Mouse (Mus musculus): ENCODE data around the gene Tbx21. TPM values are rescaled to one million over a fixed set of nuclear protein-coding genes. Genes with fewer than 3 reads are reported as not detected.

Tbx21 gene
- total RNA-seq, 2 experiments from 2014 or later = 0.13 TPM; not detected in 1

GRCm38 (mm10) chr11:97050216-97050943 lies 64.8 kb downstream of the Tbx21 start, which contains the start of gene Osbpl7:
Gene Osbpl7, plus strand, starts transcription at chr11:97050628.
- peak; percentile 64 to 78 for DNase-seq (ENCODE audit: low spot score in 2 of 2)
- intact Hi-C loops (cut with DNase I) = no loop called here

GRCm38 (mm10) chr11:97049492-97050085 lies 65.5 kb downstream of the Tbx21 start:
- DNase-seq (ENCODE audit: low spot score in 2 of 2) = no peak
- intact Hi-C loops (cut with DNase I) = no loop called here

- no peak for DNase-seq (ENCODE audit: low spot score in 2 of 2)
- intact Hi-C loops (cut with DNase I) = no loop called here
Observed at GRCm38 (mm10) chr11:97048090-97048650, 67.0 kb downstream of the Tbx21 start.

Small RNA genes lying within 50 kb of the gene (microRNA-seq; reads per million reads assigned to microRNA genes)
- gene Mir7235 (0.79 to 1.3 reads per million in 2 experiments), gene Mir8103 (0.53 to 1.0 reads per million in 2 experiments)

Other genes starting within 250 kb of the Tbx21 start
- gene Cdk5rap3, start 198.8 kb downstream of the Tbx21 start, total RNA-seq (2021) = 10 to 100 TPM; 38.9 to 39.9 TPM
- not detected for gene Prr15l, start 187.2 kb downstream of the Tbx21 start, total RNA-seq (2021)
- gene Pnpo, start 171.3 kb downstream of the Tbx21 start, total RNA-seq (2021) = 10 to 100 TPM; 38.0 to 40.3 TPM
- 10 to 100 TPM; 10.1 to 11.8 TPM for gene Sp2, start 132.4 kb downstream of the Tbx21 start, total RNA-seq (2021)
- 1 to 10 TPM; 2.6 to 2.7 TPM for gene Sp6, start 101.9 kb downstream of the Tbx21 start, total RNA-seq (2021)
- 1 to 10 TPM; 2.7 to 3.0 TPM for gene Scrn2, start 85.4 kb downstream of the Tbx21 start, total RNA-seq (2021)
- under 1 TPM; 0.26 to 0.74 TPM for gene Lrrc46, start 73.9 kb downstream of the Tbx21 start, total RNA-seq (2021)
- gene Mrpl10, start 73.8 kb downstream of the Tbx21 start, total RNA-seq (2021) = 10 to 100 TPM; 69.0 to 69.8 TPM
- 10 to 100 TPM; 10.5 to 12.3 TPM for gene Osbpl7, start 64.7 kb downstream of the Tbx21 start, total RNA-seq (2021)
- 10 to 100 TPM; 46.4 to 49.4 TPM for gene Tbkbp1, start 36.2 kb upstream of the Tbx21 start, total RNA-seq (2021)
- gene Kpnb1, start 72.5 kb upstream of the Tbx21 start, total RNA-seq (2021) = 100 to 1,000 TPM; 111 to 113 TPM
- 100 to 1,000 TPM; 134 to 144 TPM for gene Npepps, start 165.3 kb upstream of the Tbx21 start, total RNA-seq (2021)
- 10 to 100 TPM; 18.2 to 20.7 TPM for gene Mrpl45, start 200.4 kb upstream of the Tbx21 start, total RNA-seq (2021)
- gene Gpr179, start 236.7 kb upstream of the Tbx21 start, total RNA-seq (2021) = under 1 TPM; 0.18 to 0.19 TPM
- gene Socs7, start 247.2 kb upstream of the Tbx21 start, total RNA-seq (2021) = 10 to 100 TPM; 88.1 to 90.7 TPM